Comparison of ENCODE assay signal across 11 mouse cellular contexts in genomic region chr2:75000368-75000796, GRCm38 (mm10).
A peak's percentile ranks its signal among the peaks of the same experiment; 100 is the strongest.
DNase-seq lines count a peak whose midpoint lies in the region; ATAC-seq and TF ChIP-seq lines count a peak whose summit lies in the region.
"Had no signal": no experiment of that assay in that cellular context is flagged by ENCODE, and none has a peak within 500 bp of the region (broad histone marks: within the 10 kb centered on the region; RNA-seq: fewer than 3 reads in every experiment).

No protein-coding gene starts in this region.

- H3K27me3 ChIP-seq in kidney, adult 2 months (replicated peaks; ENCODE audit: control insufficient read depth, insufficient read depth, low read length): no peaks in the 10 kb centered on the region
- H3K27me3 ChIP-seq in embryonic facial prominence, embryonic 12.5 days: 0 out of 2 replicates have a peak, but pooled peaks cover 4% of the 10 kb centered on the region
- H3K27me3 ChIP-seq in forebrain, embryonic 12.5 days: no peaks in the 10 kb centered on the region

- H3K9ac ChIP-seq in embryonic facial prominence, embryonic 12.5 days: no peak overlapping the region
- H3K9ac ChIP-seq in forebrain, embryonic 12.5 days: no peak overlapping the region

- 26% methylated on average over 10 of the region's 10 CpGs for WGBS in kidney, adult 2 months
- WGBS in embryonic facial prominence, embryonic 12.5 days: 12% methylated on average over 10 of the region's 10 CpGs
- WGBS in forebrain, embryonic 12.5 days: 59% methylated on average over 10 of the region's 10 CpGs

- peak overlapping the region; percentile 23 for H3K4me2 ChIP-seq in embryonic facial prominence, embryonic 12.5 days (replicated peaks)
- no peak overlapping the region for H3K4me2 ChIP-seq in forebrain, embryonic 12.5 days

- TF ChIP-seq POLR2A in kidney, adult 2 months (IDR thresholded peaks at IDR 0.05; ENCODE audit: low read depth, low read length): no peak

- H3K9me3 ChIP-seq in embryonic facial prominence, embryonic 12.5 days: no peaks in the 10 kb centered on the region
- no peaks in the 10 kb centered on the region for H3K9me3 ChIP-seq in forebrain, embryonic 12.5 days
- H3K9me3 ChIP-seq: G1E had no signal

- TF ChIP-seq CTCF in kidney, adult 2 months (conservative IDR thresholded peaks at IDR 0.05; ENCODE audit: insufficient read depth, insufficient read length, low read depth, low read length): no peak

- no peaks in the 10 kb centered on the region for H3K36me3 ChIP-seq in kidney, adult 2 months (ENCODE audit: control insufficient read depth, insufficient read depth, low read length)
- H3K36me3 ChIP-seq in embryonic facial prominence, embryonic 12.5 days: no peaks in the 10 kb centered on the region
- no peaks in the 10 kb centered on the region for H3K36me3 ChIP-seq in forebrain, embryonic 12.5 days (replicated peaks)
- H3K36me3 ChIP-seq: G1E had no signal

- ATAC-seq in embryonic facial prominence, embryonic 12.5 days (ENCODE audit: insufficient number of reproducible peaks, insufficient read depth, low FRiP score, low TSS enrichment): peak; percentile 75; the same call in 1 of the 2 replicates
- ATAC-seq in forebrain, embryonic 12.5 days (ENCODE audit: low FRiP score): no peak

- peak; percentile 68 for DNase-seq in kidney, postnatal 10 days
- DNase-seq in kidney, adult 2 months: no peak
- DNase-seq in heart, postnatal 4 days: peak; percentile 60
- DNase-seq in skeletal muscle tissue, adult 2 months (ENCODE audit: low read depth, low spot score): peak; percentile 60
- DNase-seq in cerebellum, postnatal 4 days (ENCODE audit: low spot score in 2 of 2): no peak
- no peak for DNase-seq in adrenal gland, adult 18-20 months (ENCODE audit: low spot score in 2 of 2)
- DNase-seq: cerebellum, adult 11 months; right cerebral cortex, postnatal 4 days had no signal

- H3K4me1 ChIP-seq in kidney, adult 2 months (ENCODE audit: control insufficient read depth, insufficient read depth, low read length): no peaks in the 10 kb centered on the region
- H3K4me1 ChIP-seq in embryonic facial prominence, embryonic 12.5 days: peaks cover 25% of the 10 kb centered on the region
- no peaks in the 10 kb centered on the region for H3K4me1 ChIP-seq in forebrain, embryonic 12.5 days

- H3K4me3 ChIP-seq in kidney, adult 2 months (ENCODE audit: insufficient read depth, low read depth, low read length): no peak overlapping the region
- H3K4me3 ChIP-seq in embryonic facial prominence, embryonic 12.5 days: no peak overlapping the region
- no peak overlapping the region for H3K4me3 ChIP-seq in forebrain, embryonic 12.5 days (replicated peaks)

- H3K27ac ChIP-seq in kidney, adult 2 months (ENCODE audit: insufficient read depth, low read depth, low read length): no peak overlapping the region
- peak overlapping the region; percentile 69 for H3K27ac ChIP-seq in embryonic facial prominence, embryonic 12.5 days
- H3K27ac ChIP-seq in forebrain, embryonic 12.5 days: no peak overlapping the region

Comparison
In these comparisons a context has a peak if more than half of its experiments do, and no peak if none do; other contexts are left out.
1. DNase-seq: peak in kidney, postnatal 10 days (single experiment), heart, postnatal 4 days (single experiment) and skeletal muscle tissue, adult 2 months (single experiment); none in kidney, adult 2 months (single experiment), cerebellum, postnatal 4 days (0 of 2) and adrenal gland, adult 18-20 months (0 of 2).